Mouse (Mus musculus) telencephalon, adult 2 months (tissue): Measurements from ENCODE around the gene Mettl16.

Experiments
- DNase-seq: peaks from one replicate; pipeline ENCODE4 v3.0.0-alpha.2; 2011; ENCODE audit warnings: low read depth, low spot score

Mettl16 gene

GRCm38 (mm10) chr11:74770595-74771207 is at the start of gene Mettl16:
Gene Mettl16, plus strand, starts transcription at chr11:74770830.
- peak; percentile 95 for DNase-seq

GRCm38 (mm10) chr11:74721141-74721540 is 49.5 kb upstream of the Mettl16 start:
- DNase-seq = no peak

- no peak for DNase-seq
Measured at GRCm38 (mm10) chr11:74721971-74722370, 48.7 kb upstream of the Mettl16 start.

GRCm38 (mm10) chr11:74723357-74724234 is 47.0 kb upstream of the Mettl16 start:
- DNase-seq = peak; percentile 62

- peak; percentile 77 for DNase-seq
Measured at GRCm38 (mm10) chr11:74724235-74724791, 46.3 kb upstream of the Mettl16 start, which contains the start of gene Pafah1b1. Gene Pafah1b1, minus strand, starts transcription at chr11:74724670.

GRCm38 (mm10) chr11:74725181-74725580 is 45.4 kb upstream of the Mettl16 start:
- DNase-seq = no peak

GRCm38 (mm10) chr11:74734917-74735316 is 35.7 kb upstream of the Mettl16 start:
- peak; percentile 75 for DNase-seq

- no peak for DNase-seq
Measured at GRCm38 (mm10) chr11:74737861-74738260, 32.8 kb upstream of the Mettl16 start.

GRCm38 (mm10) chr11:74748022-74748421 is 22.6 kb upstream of the Mettl16 start:
- DNase-seq = no peak

GRCm38 (mm10) chr11:74749241-74749640 is 21.4 kb upstream of the Mettl16 start:
- DNase-seq = no peak

- DNase-seq = no peak
Measured at GRCm38 (mm10) chr11:74750662-74751351, 19.8 kb upstream of the Mettl16 start.

- DNase-seq = peak; percentile 51
Measured at GRCm38 (mm10) chr11:74751352-74752066, 19.1 kb upstream of the Mettl16 start.

GRCm38 (mm10) chr11:74756631-74757030 is 14.0 kb upstream of the Mettl16 start:
- no peak for DNase-seq

GRCm38 (mm10) chr11:74761011-74761705 is 9.5 kb upstream of the Mettl16 start:
- no peak for DNase-seq

- DNase-seq = peak; percentile 66
Measured at GRCm38 (mm10) chr11:74763960-74764625, 6.5 kb upstream of the Mettl16 start.

GRCm38 (mm10) chr11:74767469-74767868 is 3.2 kb upstream of the Mettl16 start:
- DNase-seq = no peak

GRCm38 (mm10) chr11:74768045-74768444 is 2.6 kb upstream of the Mettl16 start:
- no peak for DNase-seq

GRCm38 (mm10) chr11:74770037-74770436 is 593 bp upstream of the Mettl16 start:
- DNase-seq = no peak

- DNase-seq = no peak
Measured at GRCm38 (mm10) chr11:74771234-74771633, 604 bp downstream of the Mettl16 start.

- no peak for DNase-seq
Measured at GRCm38 (mm10) chr11:74771650-74772049, 1.0 kb downstream of the Mettl16 start.
